Mouse (Mus musculus): Measurements from ENCODE around the gene Micu2. TPM values are rescaled to one million over a fixed set of nuclear protein-coding genes. Genes with fewer than 3 reads are reported as not detected.

The Micu2 gene
- polyA plus RNA-seq, 1 experiment from 2014 or later = 94.9 TPM

GRCm38 (mm10) chr14:57890011-57890842, 108.8 kb downstream of the Micu2 start, which contains the start of gene Zdhhc20:
Gene Zdhhc20 (minus strand): TSS chr14:57890276.
- H3K4me2 ChIP-seq (replicated peaks) = peak within 1 kb of the TSS; percentile 53
- no peaks in the 10 kb centered on the region for H3K36me3 ChIP-seq
- peak within 1 kb of the TSS; percentile 89 for H3K9ac ChIP-seq
- 3% methylated on average over 64 of the region's 65 CpGs for WGBS
- peaks cover 13% of the 10 kb centered on the region for H3K4me1 ChIP-seq
- H3K9me3 ChIP-seq (replicated peaks) = no peaks in the 10 kb centered on the region
- H3K27ac ChIP-seq (replicated peaks) = peak within 1 kb of the TSS; percentile 88
- no peaks in the 10 kb centered on the region for H3K27me3 ChIP-seq
- ATAC-seq (ENCODE audit: insufficient number of reproducible peaks, low FRiP score, low TSS enrichment, low read depth) = peak; percentile 99
- H3K4me3 ChIP-seq (replicated peaks) = peak within 1 kb of the TSS; percentile 93

GRCm38 (mm10) chr14:57889541-57890010, 109.5 kb downstream of the Micu2 start:
- no peaks in the 10 kb centered on the region for H3K9me3 ChIP-seq (replicated peaks)
- H3K9ac ChIP-seq = peak overlapping the region; percentile 89
- peaks cover 13% of the 10 kb centered on the region for H3K4me1 ChIP-seq
- H3K36me3 ChIP-seq = no peaks in the 10 kb centered on the region
- peak overlapping the region; percentile 88 for H3K27ac ChIP-seq (replicated peaks)
- peak; percentile 26 for ATAC-seq (ENCODE audit: insufficient number of reproducible peaks, low FRiP score, low TSS enrichment, low read depth)
- 0% methylated on average over 37 of the region's 37 CpGs for WGBS
- peak overlapping the region; percentile 53 for H3K4me2 ChIP-seq (replicated peaks)
- no peaks in the 10 kb centered on the region for H3K27me3 ChIP-seq
- H3K4me3 ChIP-seq (replicated peaks) = peak overlapping the region; percentile 93

DNA sequence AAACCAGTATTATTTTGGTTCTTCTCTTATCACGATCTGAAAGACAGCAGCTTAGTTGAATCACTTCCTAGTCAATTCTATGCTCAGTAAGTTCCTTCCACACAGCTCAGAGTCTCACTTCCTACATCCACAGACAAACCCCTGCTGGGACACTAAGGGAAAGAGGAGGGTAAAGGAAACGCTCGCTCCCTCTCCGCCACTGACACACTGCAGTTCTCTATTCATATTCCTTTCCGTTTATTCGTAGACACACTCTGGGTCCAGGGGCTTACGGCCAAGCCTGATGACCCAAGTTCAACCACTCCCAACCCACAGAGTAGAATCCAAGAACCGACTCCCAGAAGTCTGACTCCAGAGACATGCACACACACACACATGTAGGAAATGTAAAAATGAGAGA, 111.9 kb downstream of the Micu2 start:
- Histone ChIP-seq H3K27me3 (no peaks in the 10 kb centered on the region), H3K4me1 (peaks cover 16% of the 10 kb centered on the region), H3K4me3 (replicated peaks) (no peak overlapping the region), H3K4me2 (replicated peaks) (no peak overlapping the region), H3K9ac (no peak overlapping the region), H3K27ac (replicated peaks) (no peak overlapping the region), H3K9me3 (replicated peaks) (no peaks in the 10 kb centered on the region), H3K36me3 (no peaks in the 10 kb centered on the region)
- ATAC-seq (ENCODE audit: insufficient number of reproducible peaks, low FRiP score, low TSS enrichment, low read depth) = no peak
- WGBS = 80% methylated on average over 8 of the region's 8 CpGs

GRCm38 (mm10) chr14:57886032-57886431, 113.0 kb downstream of the Micu2 start:
- no peak for ATAC-seq (ENCODE audit: insufficient number of reproducible peaks, low FRiP score, low TSS enrichment, low read depth)
- Histone ChIP-seq H3K27ac (replicated peaks) (no peak overlapping the region), H3K9ac (no peak overlapping the region), H3K4me3 (replicated peaks) (no peak overlapping the region), H3K36me3 (no peaks in the 10 kb centered on the region), H3K27me3 (no peaks in the 10 kb centered on the region), H3K4me1 (peaks cover 16% of the 10 kb centered on the region), H3K9me3 (replicated peaks) (no peaks in the 10 kb centered on the region), H3K4me2 (replicated peaks) (no peak overlapping the region)
- WGBS = 85% methylated on average over 2 of the region's 2 CpGs

- Histone ChIP-seq H3K4me2 (replicated peaks) (no peak overlapping the region), H3K9ac (no peak overlapping the region), H3K36me3 (no peaks in the 10 kb centered on the region), H3K4me3 (replicated peaks) (no peak overlapping the region), H3K4me1 (peaks cover 12% of the 10 kb centered on the region), H3K27me3 (no peaks in the 10 kb centered on the region), H3K27ac (replicated peaks) (peak overlapping the region; percentile 70; the same call in 1 of the 2 replicates), H3K9me3 (replicated peaks) (no peaks in the 10 kb centered on the region)
- WGBS = 76% methylated on average over 3 of the region's 3 CpGs
- no peak for ATAC-seq (ENCODE audit: insufficient number of reproducible peaks, low FRiP score, low TSS enrichment, low read depth)
Measured at GRCm38 (mm10) chr14:57883341-57883740, 115.7 kb downstream of the Micu2 start.

- H3K4me1 ChIP-seq = 0 out of 2 replicates have a peak, but pooled peaks cover 7% of the 10 kb centered on the region
- peak overlapping the region; percentile 70; the same call in 1 of the 2 replicates for H3K27ac ChIP-seq (replicated peaks)
- no peak overlapping the region for H3K9ac ChIP-seq
- WGBS = 44% methylated on average over 4 of the region's 4 CpGs
- no peaks in the 10 kb centered on the region for H3K36me3 ChIP-seq
- no peak overlapping the region for H3K4me3 ChIP-seq (replicated peaks)
- no peaks in the 10 kb centered on the region for H3K9me3 ChIP-seq (replicated peaks)
- ATAC-seq (ENCODE audit: insufficient number of reproducible peaks, low FRiP score, low TSS enrichment, low read depth) = no peak
- no peaks in the 10 kb centered on the region for H3K27me3 ChIP-seq
- H3K4me2 ChIP-seq (replicated peaks) = no peak overlapping the region
Measured at GRCm38 (mm10) chr14:57882720-57883119, 116.3 kb downstream of the Micu2 start.

DNA sequence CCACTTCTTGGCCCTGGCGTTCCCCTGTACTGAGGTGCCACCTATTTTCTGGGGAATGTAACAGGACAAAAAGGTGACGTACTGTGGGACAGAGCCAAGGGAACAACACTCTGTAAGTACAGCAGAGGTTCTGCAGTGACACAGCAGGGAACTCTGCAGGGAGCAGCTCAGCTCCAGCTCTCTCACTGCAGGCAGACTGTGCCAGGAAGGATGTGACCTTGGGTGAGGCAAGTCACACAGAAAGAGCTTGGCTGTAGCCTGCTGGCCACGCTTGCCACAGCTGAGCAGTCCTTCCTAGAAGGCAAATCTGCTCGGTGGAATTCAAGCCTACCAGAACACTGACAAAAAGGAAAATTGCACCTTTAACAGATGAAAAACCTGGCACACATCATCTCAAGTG, 117.3 kb downstream of the Micu2 start:
- ATAC-seq (ENCODE audit: insufficient number of reproducible peaks, low FRiP score, low TSS enrichment, low read depth) = no peak
- Histone ChIP-seq H3K9ac (no peak overlapping the region), H3K4me1 (0 out of 2 replicates have a peak, but pooled peaks cover 4% of the 10 kb centered on the region), H3K4me3 (replicated peaks) (no peak overlapping the region), H3K27ac (replicated peaks) (0 out of 2 replicates have a peak overlapping the region, but pooled peaks have one; percentile 36), H3K36me3 (no peaks in the 10 kb centered on the region), H3K4me2 (replicated peaks) (no peak overlapping the region), H3K27me3 (no peaks in the 10 kb centered on the region), H3K9me3 (replicated peaks) (no peaks in the 10 kb centered on the region)
- WGBS = 54% methylated on average over 4 of the region's 4 CpGs

DNA sequence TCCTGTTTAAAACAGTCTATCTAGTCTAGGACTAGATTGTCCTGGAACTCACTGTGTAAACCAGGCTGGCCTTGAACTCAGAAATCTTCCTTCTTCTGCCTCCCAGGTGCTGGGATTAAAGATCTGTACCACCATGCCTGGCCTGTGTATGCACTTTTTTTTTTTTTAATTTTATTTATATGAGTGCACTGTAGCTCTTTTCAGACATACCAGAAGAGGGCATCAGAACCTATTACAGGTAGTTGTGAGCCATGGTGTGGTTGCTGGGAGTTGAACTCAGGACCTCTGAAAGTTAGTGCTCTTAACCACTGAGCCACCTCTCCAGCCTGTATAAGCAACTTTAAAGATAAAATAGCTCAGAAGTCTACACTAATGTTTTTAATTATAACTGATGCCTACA, 118.0 kb downstream of the Micu2 start:
- no peak for ATAC-seq (ENCODE audit: insufficient number of reproducible peaks, low FRiP score, low TSS enrichment, low read depth)
- Histone ChIP-seq H3K4me3 (replicated peaks) (no peak overlapping the region), H3K4me2 (replicated peaks) (no peak overlapping the region), H3K36me3 (no peaks in the 10 kb centered on the region), H3K27me3 (no peaks in the 10 kb centered on the region), H3K27ac (replicated peaks) (no peak overlapping the region), H3K4me1 (0 out of 2 replicates have a peak, but pooled peaks cover 4% of the 10 kb centered on the region), H3K9ac (no peak overlapping the region), H3K9me3 (replicated peaks) (no peaks in the 10 kb centered on the region)

DNA sequence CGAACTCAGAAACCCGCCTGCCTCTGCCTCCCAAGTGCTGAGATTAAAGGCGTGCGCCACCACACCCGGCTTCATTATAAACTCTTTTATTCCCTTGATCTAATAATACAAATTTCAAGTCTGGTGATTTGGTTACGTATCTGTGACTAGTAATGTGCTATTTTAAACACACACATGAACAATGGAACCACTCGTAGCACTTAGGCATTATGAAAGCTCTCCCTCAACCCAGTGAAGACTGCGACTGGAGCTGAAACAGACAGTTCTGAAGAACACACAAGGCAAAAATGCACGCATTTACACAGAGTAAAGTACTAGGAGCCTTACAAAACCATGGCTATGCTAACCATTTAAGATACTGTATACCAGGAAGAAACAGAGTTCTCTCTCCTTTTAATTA, 121.1 kb downstream of the Micu2 start:
- Histone ChIP-seq H3K4me1 (0 out of 2 replicates have a peak, but pooled peaks cover 4% of the 10 kb centered on the region), H3K27ac (replicated peaks) (no peak overlapping the region), H3K36me3 (no peaks in the 10 kb centered on the region), H3K9ac (no peak overlapping the region), H3K27me3 (no peaks in the 10 kb centered on the region), H3K4me2 (replicated peaks) (no peak overlapping the region), H3K4me3 (replicated peaks) (no peak overlapping the region), H3K9me3 (replicated peaks) (no peaks in the 10 kb centered on the region)
- no peak for ATAC-seq (ENCODE audit: insufficient number of reproducible peaks, low FRiP score, low TSS enrichment, low read depth)
- WGBS = 90% methylated on average over 9 of the region's 9 CpGs

- Histone ChIP-seq H3K36me3 (peaks cover 59% of the 10 kb centered on the region), H3K4me1 (no peaks in the 10 kb centered on the region), H3K4me3 (replicated peaks) (no peak overlapping the region), H3K4me2 (replicated peaks) (no peak overlapping the region), H3K27me3 (no peaks in the 10 kb centered on the region), H3K9ac (no peak overlapping the region), H3K27ac (replicated peaks) (no peak overlapping the region), H3K9me3 (replicated peaks) (no peaks in the 10 kb centered on the region)
- 85% methylated on average over 3 of the region's 3 CpGs for WGBS
- ATAC-seq (ENCODE audit: insufficient number of reproducible peaks, low FRiP score, low TSS enrichment, low read depth) = no peak
Measured at GRCm38 (mm10) chr14:57866676-57867276, 132.3 kb downstream of the Micu2 start.
